Mouse (Mus musculus) limb, embryonic 11.5 days (tissue): ENCODE results near the gene Gm5930. TPM values are rescaled to one million over a fixed set of nuclear protein-coding genes. Genes with fewer than 3 reads are reported as not detected.
"Not testable (repeated sequence)": the region's sequence is repeated elsewhere in the genome, so short reads cannot be mapped to it uniquely, and the experiment has no call there.

Source experiments
- ATAC-seq: fragments of 200-750 bp; cut with Nextera tagmentation; 2 replicates; pipeline ENCODE4 v1.8.0; 2017; ENCODE audit warnings: low read depth; ENCODE audit not compliant: insufficient number of reproducible peaks, low FRiP score, low TSS enrichment
- DNase-seq: peaks from one replicate; pipeline ENCODE4 v3.0.0-alpha.2; 2015; ENCODE audit warnings: low spot score
- H3K27ac ChIP-seq: fragments of 300-500 bp; sonication (generic); replicated peaks from 2 replicates; pipeline ENCODE4 v1.5.1; 2014; ENCODE audit warnings: low read depth, mild to moderate bottlenecking, low read length
- H3K27me3 ChIP-seq: fragments of 300-500 bp; sonication (generic); 2 replicates; pipeline ENCODE4 v1.6.1; 2014; ENCODE audit warnings: mild to moderate bottlenecking, low read length, mixed read lengths; ENCODE audit not compliant: control insufficient read depth, insufficient read depth
- H3K36me3 ChIP-seq: fragments of 300-500 bp; sonication (generic); 2 replicates; pipeline ENCODE4 v1.6.1; 2014; ENCODE audit warnings: mild to moderate bottlenecking, low read length, moderate library complexity, mixed read lengths; ENCODE audit not compliant: control insufficient read depth, insufficient read depth
- H3K4me1 ChIP-seq: fragments of 300-500 bp; sonication (generic); 2 replicates; pipeline ENCODE4 v1.6.1; 2014; ENCODE audit warnings: low read length, mixed read lengths; ENCODE audit not compliant: control insufficient read depth, insufficient read depth
- H3K4me2 ChIP-seq: fragments of 300-500 bp; sonication (generic); 2 replicates; pipeline ENCODE4 v1.6.1; 2014; ENCODE audit warnings: low read depth, mild to moderate bottlenecking, moderate library complexity; ENCODE audit not compliant: severe bottlenecking
- H3K4me3 ChIP-seq: fragments of 300-500 bp; sonication (generic); 2 replicates; pipeline ENCODE4 v1.5.1; 2014; ENCODE audit warnings: low read depth, low read length
- H3K9ac ChIP-seq: fragments of 300-500 bp; sonication (generic); 2 replicates; pipeline ENCODE4 v1.6.1; 2014; ENCODE audit warnings: mild to moderate bottlenecking, low read length
- H3K9me3 ChIP-seq: fragments of 300-500 bp; sonication (generic); 2 replicates; pipeline ENCODE4 v1.6.1; 2016; ENCODE audit warnings: low read length; ENCODE audit not compliant: control insufficient read depth
- WGBS: fragments of 180-500 bp; shearing (Covaris S2); extraction: QIAGEN DNeasy Blood & Tissue Kit; methylation state at CpG from one replicate; pipeline ENCODE4 v1.1.7; 2014; 5-methylcytosine and 5-hydroxymethylcytosine counted together
- polyA plus RNA-seq: library from polyadenylated mRNA; unstranded; fragments of >200 nt; fragmentation: Nextera tagmentation; extraction: Ambion mirVana; gene quantifications from 2 replicates; pipeline ENCODE4 v1.2.1, GENCODE M21; 2014

Gm5930 gene
- polyA plus RNA-seq = not detected in 2 replicates

GRCm38 (mm10) chr14:44338484-44338883 is at the start of gene Gm5930:
Gm5930 (minus strand) TSS chr14:44338584.
- not testable (repeated sequence) for DNase-seq, H3K36me3 ChIP-seq, H3K27ac ChIP-seq, H3K9me3 ChIP-seq, H3K4me1 ChIP-seq, H3K4me3 ChIP-seq, H3K27me3 ChIP-seq, H3K4me2 ChIP-seq, H3K9ac ChIP-seq, ATAC-seq
- no CpG with 5 or more reads among the region's 2 CpGs for WGBS

DNA sequence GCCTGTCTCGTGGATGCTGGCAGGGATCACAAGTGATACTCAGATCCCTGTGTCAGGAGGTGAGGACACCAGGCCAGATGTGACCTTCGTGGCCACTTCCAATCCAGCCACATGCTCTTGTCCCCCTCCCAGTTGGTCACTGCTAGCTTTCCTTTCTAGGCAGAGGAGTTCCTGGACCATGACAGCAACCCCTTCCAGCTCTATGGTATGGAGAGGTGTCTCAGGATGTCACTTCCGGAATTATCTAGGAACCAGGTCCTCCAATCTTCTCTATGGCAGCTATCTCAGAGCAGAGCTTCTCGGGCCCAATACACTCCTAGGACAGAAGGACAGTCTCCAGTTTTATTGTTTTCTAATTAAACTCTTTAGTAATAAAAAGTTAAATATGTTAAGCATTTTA is 45.8 kb upstream of the Gm5930 start:
- not testable (repeated sequence) for H3K4me2 ChIP-seq, ATAC-seq, H3K4me3 ChIP-seq, H3K4me1 ChIP-seq, H3K27me3 ChIP-seq, DNase-seq, H3K27ac ChIP-seq, H3K9me3 ChIP-seq, H3K36me3 ChIP-seq, H3K9ac ChIP-seq
- 78% methylated on average over 4 of the region's 4 CpGs for WGBS

DNA sequence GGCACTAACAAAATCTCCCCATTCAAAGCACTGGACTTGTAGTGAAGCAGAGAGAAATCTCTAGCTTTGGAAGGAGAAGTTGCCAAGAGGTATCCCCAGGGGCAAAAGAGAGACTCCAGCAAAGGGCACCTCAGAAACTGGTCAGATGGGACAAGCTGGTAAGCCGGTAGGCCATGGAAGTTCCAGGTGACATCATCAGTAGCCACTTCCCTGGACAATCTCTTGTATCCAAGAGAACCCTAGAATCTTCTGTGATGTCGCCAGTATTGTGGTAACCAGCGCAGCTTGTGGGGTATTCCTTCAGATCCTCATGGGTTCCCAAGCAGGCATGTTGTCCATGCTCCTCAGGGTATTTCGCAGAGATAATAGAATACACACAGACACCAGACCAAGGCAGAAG is 26.7 kb upstream of the Gm5930 start, which contains the start of gene Gm8229:
TSS of gene Gm8229 (plus strand) at position 301 of the 400 bp plus-strand sequence.
- not testable (repeated sequence) for H3K27ac ChIP-seq, H3K27me3 ChIP-seq, H3K4me3 ChIP-seq, ATAC-seq, H3K4me1 ChIP-seq, H3K36me3 ChIP-seq, DNase-seq, H3K4me2 ChIP-seq, H3K9ac ChIP-seq, H3K9me3 ChIP-seq
- 97% methylated on average over 4 of the region's 4 CpGs for WGBS

DNA sequence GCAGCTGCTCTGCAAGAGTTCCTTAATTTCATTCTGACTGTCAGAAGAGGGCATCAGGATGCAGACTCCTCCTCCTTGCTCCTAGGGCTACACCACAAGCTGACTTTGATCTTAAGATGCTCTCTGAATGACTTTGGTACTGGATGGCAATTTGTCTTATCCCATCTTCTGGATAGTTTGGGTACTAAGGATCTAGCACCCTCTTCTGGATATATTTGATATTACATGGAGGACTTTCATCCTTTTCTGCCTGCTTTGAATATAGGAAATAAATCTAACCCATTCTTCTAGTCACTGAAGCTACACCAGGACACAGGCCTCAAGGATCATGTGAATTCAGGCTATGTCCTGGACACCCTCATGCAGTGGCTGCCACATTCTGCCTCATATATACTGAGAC is 23.9 kb upstream of the Gm5930 start:
- not testable (repeated sequence) for H3K4me2 ChIP-seq, H3K27me3 ChIP-seq, H3K27ac ChIP-seq, H3K9ac ChIP-seq, H3K9me3 ChIP-seq, H3K36me3 ChIP-seq, DNase-seq, H3K4me1 ChIP-seq, H3K4me3 ChIP-seq, ATAC-seq

DNA sequence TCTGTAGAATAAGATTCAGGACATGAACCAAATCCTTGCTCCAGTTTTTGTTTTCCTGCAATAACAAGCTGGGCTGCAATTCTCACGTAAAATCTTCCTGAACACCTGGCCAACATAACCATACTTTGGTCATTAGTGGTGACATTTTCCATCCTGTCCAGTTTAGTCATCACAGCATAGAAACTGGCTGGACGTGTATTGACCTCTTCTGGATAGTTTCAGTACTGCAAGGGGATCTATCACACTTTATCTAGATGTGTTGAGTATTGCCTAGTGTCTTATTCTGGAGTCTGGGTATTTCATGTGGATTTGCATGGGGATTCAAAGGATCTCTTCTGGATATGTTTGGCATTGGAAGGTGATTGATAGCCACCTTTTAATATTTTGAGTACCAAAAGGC is 23.0 kb upstream of the Gm5930 start:
- H3K4me2 ChIP-seq, H3K4me3 ChIP-seq, H3K9ac ChIP-seq, ATAC-seq, DNase-seq, H3K36me3 ChIP-seq, H3K4me1 ChIP-seq, H3K9me3 ChIP-seq, H3K27ac ChIP-seq, H3K27me3 ChIP-seq: not testable (repeated sequence)
- 37% methylated on average over 2 of the region's 2 CpGs for WGBS

DNA sequence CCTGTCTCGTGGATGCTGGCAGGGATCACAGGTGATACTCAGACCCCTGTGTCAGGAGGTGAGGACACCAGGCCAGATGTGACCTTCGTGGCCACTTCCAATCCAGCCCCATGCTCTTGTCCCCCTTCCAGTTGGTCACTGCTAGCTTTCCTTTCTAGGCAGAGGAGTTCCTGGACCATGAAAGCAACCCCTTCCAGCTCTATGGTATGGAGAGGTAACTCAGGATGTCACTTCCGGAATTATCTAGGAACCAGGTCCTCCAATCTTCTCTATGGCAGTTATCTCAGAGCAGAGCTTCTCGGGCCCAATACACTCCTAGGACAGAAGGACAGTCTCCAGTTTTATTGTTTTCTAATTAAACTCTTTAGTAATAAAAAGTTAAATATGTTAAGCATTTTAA is 26.3 kb downstream of the Gm5930 start:
- WGBS = 80% methylated on average over 3 of the region's 4 CpGs
- not testable (repeated sequence) for DNase-seq, H3K9ac ChIP-seq, H3K27me3 ChIP-seq, ATAC-seq, H3K9me3 ChIP-seq, H3K27ac ChIP-seq, H3K4me3 ChIP-seq, H3K36me3 ChIP-seq, H3K4me1 ChIP-seq, H3K4me2 ChIP-seq

DNA sequence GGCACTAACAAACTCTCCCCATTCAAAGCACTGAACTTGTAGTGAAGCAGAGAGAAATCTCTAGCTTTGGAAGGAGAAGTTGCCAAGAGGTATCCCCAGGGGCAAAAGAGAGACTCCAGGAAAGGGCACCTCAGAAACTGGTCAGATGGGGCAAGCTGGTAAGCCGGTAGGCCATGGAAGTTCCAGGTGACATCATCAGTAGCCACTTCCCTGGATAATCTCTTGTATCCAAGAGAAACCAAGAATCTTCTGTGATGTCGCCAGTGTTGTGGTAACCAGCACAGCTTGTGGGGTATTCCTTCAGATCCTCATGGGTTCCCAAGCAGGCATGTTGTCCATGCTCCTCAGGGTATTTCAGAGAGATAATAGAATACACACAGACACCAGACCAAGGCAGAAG is 53.1 kb downstream of the Gm5930 start, which contains the start of gene Gm8220:
TSS of gene Gm8220 (plus strand) at position 301 of the 400 bp plus-strand sequence.
- DNase-seq, ATAC-seq, H3K36me3 ChIP-seq, H3K27me3 ChIP-seq, H3K9me3 ChIP-seq, H3K9ac ChIP-seq, H3K4me1 ChIP-seq, H3K4me3 ChIP-seq, H3K4me2 ChIP-seq, H3K27ac ChIP-seq: not testable (repeated sequence)
- 93% methylated on average over 2 of the region's 2 CpGs for WGBS

Other genes starting within 250 kb of the Gm5930 start
- 0.28 TPM in 1 of 2 replicates, not detected in the other for gene Ear2, start 235.9 kb downstream of the Gm5930 start, polyA plus RNA-seq
- gene Gm3327, start 214.7 kb downstream of the Gm5930 start, polyA plus RNA-seq = not detected in 2 replicates
- not detected in 2 replicates for gene Gm8212, start 140.9 kb downstream of the Gm5930 start, polyA plus RNA-seq
- gene 4930503E14Rik, start 125.3 kb downstream of the Gm5930 start, polyA plus RNA-seq = not detected in 2 replicates
- gene Gm8220, start 53.0 kb downstream of the Gm5930 start, polyA plus RNA-seq = not detected in 2 replicates
- gene Gm8229, start 26.8 kb upstream of the Gm5930 start, polyA plus RNA-seq = not detected in 2 replicates
- gene Gm3371, start 72.1 kb upstream of the Gm5930 start, polyA plus RNA-seq = not detected in 2 replicates
- not detected in 2 replicates for gene Gm8232, start 95.1 kb upstream of the Gm5930 start, polyA plus RNA-seq
- gene BC061237, start 153.9 kb upstream of the Gm5930 start, polyA plus RNA-seq = not detected in 2 replicates
- gene Gm17093, start 179.7 kb upstream of the Gm5930 start, polyA plus RNA-seq = not detected in 2 replicates
- gene Gm8247, start 244.6 kb upstream of the Gm5930 start, polyA plus RNA-seq = not detected in 2 replicates